Mouse (Mus musculus) thymus, adult 2 months (tissue): ENCODE data around the gene Dop1b.

ENCODE experiments used
- CTCF ChIP-seq: fragments of 200-500 bp; IDR thresholded peaks from 2 replicates; pipeline ENCODE4 v1.5.1; 2012; ENCODE audit warnings: mild to moderate bottlenecking, control low read depth, low read length, moderate library complexity, borderline replicate concordance; ENCODE audit not compliant: control insufficient read depth, poor library complexity, insufficient read depth; ENCODE audit errors: extremely low read depth
- POLR2A ChIP-seq: fragments of 200-500 bp; IDR thresholded peaks from 2 replicates; pipeline ENCODE4 v1.6.1; 2012; ENCODE audit warnings: mild to moderate bottlenecking, low read length, control low read depth, moderate library complexity; ENCODE audit not compliant: control insufficient read depth, poor library complexity, insufficient read depth; ENCODE audit errors: extremely low read depth

GRCm38 (mm10) chr16:93692744-93693143, 19.0 kb upstream of the Dop1b start:
- TF ChIP-seq CTCF = no peak
- TF ChIP-seq POLR2A = no peak
